Mouse (Mus musculus) lung, postnatal 0 days (tissue): ENCODE measurements around the gene Aldoart2.

Experiments used
- CTCF ChIP-seq: IDR thresholded peaks from 2 replicates; pipeline ENCODE4 v1.5.1; 2016; ENCODE audit warnings: antibody characterized with exemption, mild to moderate bottlenecking
- EP300 ChIP-seq: IDR thresholded peaks from 2 replicates; pipeline ENCODE4 v1.6.1; 2016; ENCODE audit warnings: antibody characterized with exemption, mild to moderate bottlenecking, control low read depth

- TF ChIP-seq EP300 = no peak
- no peak for TF ChIP-seq CTCF
Observed at GRCm38 (mm10) chr12:55607902-55608301, 42.9 kb downstream of the Aldoart2 start.
